Mouse (Mus musculus): ENCODE results near the gene Ccnjl.

Ccnjl gene

DNA sequence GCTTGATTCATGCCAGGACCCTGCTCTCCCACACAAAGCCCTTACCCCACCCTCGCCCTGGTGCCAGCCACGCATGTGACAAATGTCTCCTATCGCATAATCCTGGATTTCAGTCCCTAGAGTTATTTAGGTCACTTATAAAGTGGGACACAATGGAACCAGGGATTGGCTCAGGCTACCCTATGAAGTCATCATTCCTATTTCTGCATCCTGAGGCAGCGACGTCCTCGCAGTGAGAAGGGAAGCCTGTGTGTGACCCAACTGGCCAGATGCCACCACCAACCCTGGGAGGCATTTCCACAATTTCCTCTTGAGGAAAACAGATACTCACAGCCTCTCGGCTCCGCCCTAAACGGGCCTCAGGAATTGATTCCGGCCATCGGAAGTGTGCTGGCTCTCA is 41.0 kb downstream of the Ccnjl start:
- peak; percentile 96 for DNase-seq (ENCODE audit: low read depth)

- peak; percentile 89 for DNase-seq (ENCODE audit: low read depth)
These were observed 46.4 kb downstream of the Ccnjl start for GRCm38 (mm10) chr11:43575061-43575375.

- peak; percentile 59 for DNase-seq (ENCODE audit: low read depth)
These were observed 47.0 kb downstream of the Ccnjl start for GRCm38 (mm10) chr11:43575376-43576151.

DNA sequence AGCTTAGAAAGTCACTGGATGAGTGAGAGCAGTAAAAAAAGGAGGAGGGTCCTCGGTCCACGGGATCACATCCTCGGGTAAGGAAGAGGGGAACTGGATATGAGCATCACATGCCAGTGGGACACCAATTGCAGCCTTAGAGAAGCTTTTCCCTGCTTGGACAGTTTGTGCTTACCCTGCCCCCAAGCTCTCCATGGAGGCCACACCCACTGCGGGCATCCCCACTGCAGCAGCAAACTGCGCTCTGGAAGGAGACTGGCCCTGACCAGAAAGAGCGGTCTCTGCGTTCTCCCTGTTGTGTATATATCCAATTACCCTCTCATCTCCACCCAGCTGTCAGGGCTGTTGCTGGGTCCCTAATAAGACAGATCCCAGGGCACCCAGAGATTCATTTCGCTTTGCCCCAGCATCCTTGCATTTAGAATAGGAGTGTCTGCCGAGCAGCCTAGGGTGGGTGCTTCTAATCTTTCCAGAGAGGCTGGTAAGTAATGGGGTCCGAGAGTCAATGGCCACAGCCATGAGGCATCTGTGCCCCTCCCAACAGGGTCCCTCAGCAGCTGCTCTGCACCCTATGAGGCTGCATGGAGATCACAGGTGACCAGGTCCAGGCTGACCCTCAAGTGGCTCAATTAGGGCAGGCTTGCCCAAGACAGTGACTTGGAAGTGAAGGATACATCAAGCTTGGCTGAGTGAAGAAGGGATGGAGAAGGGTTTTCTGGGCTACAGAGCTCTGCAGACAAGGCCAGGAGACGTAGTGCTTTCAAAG is 49.3 kb downstream of the Ccnjl start:
- DNase-seq (ENCODE audit: low read depth), result no peak

- DNase-seq (ENCODE audit: low read depth), result no peak
These were observed 56.8 kb downstream of the Ccnjl start for GRCm38 (mm10) chr11:43585211-43586005.

- peak; percentile 92 for DNase-seq (ENCODE audit: low read depth)
These were observed 57.9 kb downstream of the Ccnjl start, which contains the start of gene 4933415A04Rik for GRCm38 (mm10) chr11:43586324-43587090. TSS of gene 4933415A04Rik (plus strand) at chr11:43587040.

DNA sequence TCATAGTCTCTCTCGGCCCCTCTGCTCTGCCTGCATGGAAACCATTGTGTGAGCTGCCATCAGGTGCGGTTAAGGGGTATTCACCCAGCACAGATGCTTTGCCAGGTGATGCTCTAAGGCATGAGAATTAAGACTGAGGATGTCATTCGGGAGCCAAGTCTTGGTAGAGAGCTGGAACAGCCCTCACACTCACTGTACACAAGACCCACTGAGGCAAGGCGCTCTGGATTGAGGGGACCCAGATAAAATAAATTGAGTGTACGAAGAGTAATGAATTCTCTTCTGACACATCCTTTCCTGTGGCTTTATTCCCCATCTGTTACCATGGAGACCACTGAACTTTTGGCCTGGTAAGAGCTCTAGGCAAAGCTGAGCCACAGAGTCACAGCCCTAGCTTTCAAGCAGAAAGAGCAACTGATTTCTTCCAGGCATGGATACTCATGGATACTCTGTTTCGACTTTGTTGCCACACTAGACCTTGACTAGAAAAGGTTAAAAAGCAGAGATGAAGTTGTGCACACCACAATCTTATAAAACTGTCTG is 61.0 kb downstream of the Ccnjl start:
- DNase-seq (ENCODE audit: low read depth), result no peak

DNA sequence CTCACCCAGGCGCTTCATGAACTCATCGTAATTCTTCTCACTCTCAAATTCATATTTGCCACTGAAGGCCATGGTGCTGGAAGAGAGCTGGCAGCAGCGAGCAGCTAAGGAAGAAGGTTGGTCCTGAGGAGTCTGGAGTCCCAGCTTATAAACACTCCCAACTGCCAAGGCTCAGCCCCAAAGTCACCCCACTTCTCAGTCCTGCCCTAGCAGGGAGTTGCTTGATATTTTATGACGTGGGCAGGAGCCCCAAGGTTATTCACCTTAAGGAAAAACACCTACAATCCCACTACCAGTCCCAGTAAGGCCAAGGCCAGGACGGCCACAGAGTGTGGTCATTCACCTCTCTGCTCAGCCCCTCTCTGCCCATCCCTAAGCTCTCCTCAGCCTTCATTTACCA is 72.9 kb downstream of the Ccnjl start, which contains the start of gene Fabp6:
Gene Fabp6, minus strand, starts transcription at position 101 of the 400 bp plus-strand sequence.
- DNase-seq (ENCODE audit: low read depth), result no peak

- no peak for DNase-seq (ENCODE audit: low read depth)
These were observed 75.6 kb downstream of the Ccnjl start for GRCm38 (mm10) chr11:43604207-43604606.

- peak; percentile 96 for DNase-seq (ENCODE audit: low read depth)
These were observed 76.3 kb downstream of the Ccnjl start for GRCm38 (mm10) chr11:43604891-43605290.

- no peak for DNase-seq (ENCODE audit: low read depth)
These were observed 77.3 kb downstream of the Ccnjl start for GRCm38 (mm10) chr11:43605859-43606258.

- DNase-seq (ENCODE audit: low read depth), result no peak
These were observed 79.9 kb downstream of the Ccnjl start for GRCm38 (mm10) chr11:43608440-43608839.

GRCm38 (mm10) chr11:43610006-43610661 is 81.5 kb downstream of the Ccnjl start:
- no peak for DNase-seq (ENCODE audit: low read depth)

DNA sequence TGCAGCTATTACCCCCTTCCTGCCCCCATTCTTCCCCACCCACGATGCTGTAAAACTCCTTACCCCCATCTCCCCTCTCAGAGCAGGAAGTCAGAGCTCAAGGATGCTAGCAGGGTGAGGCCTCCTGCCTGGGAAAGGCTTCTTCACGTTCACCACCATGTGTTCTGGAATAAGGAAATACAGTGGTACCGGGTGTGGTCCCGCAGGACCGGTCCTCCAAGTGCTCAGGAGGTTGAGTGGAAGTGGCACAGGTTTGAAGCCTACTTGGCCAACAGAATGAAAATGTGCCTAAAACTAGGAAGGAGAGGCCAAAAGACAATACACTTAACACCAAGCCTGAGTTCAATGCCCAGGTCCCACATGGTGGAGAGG is 82.1 kb downstream of the Ccnjl start:
- DNase-seq (ENCODE audit: low read depth), result no peak

DNA sequence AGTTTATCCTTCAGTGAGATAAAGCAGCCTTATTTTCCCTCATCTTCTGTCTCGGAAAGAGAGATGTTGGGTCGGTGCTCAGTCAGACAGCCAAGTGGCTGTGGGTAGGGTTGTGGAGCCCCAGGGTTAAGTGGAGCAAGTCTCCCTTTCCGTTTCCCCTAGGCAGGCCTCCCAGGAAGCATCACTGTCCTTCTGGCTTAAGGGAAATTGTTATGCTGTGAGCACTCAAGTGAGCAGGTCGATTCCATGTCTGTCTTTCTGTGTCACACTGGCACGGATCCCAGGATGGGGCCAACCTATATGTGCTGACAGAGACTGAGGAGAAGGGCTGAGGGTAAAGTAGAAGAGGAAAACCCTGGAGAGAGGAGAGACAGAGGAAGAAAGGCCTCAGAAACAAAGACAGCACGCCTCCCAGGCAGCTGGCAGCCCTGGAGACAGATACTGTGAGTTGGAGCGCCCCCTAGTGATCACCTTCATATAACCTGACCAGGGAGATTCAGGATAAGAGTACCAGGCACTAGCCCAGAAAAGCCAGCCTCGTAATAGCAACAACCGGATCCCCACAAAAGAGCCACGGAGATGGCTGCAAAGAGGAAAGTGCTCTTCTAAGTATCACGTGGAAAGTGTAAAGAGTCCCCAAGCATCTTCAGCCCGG is 84.4 kb downstream of the Ccnjl start:
- peak; percentile 89 for DNase-seq (ENCODE audit: low read depth)

- no peak for DNase-seq (ENCODE audit: low read depth)
These were observed 89.3 kb downstream of the Ccnjl start for GRCm38 (mm10) chr11:43617924-43618323.

GRCm38 (mm10) chr11:43618403-43618802 is 89.8 kb downstream of the Ccnjl start:
- DNase-seq (ENCODE audit: low read depth), result no peak

DNA sequence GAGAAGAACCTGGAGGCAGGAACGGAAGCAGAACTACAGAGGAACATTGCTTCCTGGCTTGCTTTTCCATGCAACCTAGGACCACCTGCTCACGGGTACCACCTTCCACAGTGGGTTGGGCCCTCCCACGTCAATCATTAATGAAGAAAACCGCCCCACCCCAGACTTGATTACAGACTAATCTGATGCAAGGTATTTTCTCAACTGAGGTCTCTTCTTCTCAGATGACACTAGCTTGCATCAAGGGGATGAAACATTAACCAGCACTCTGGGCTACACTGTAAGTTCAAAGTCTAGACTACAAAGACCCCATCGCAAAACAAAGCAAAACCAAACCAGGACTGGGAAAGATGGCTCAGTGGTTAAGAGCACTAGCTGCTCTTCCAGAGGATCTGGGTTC is 93.2 kb downstream of the Ccnjl start:
- DNase-seq (ENCODE audit: low read depth), result no peak

DNA sequence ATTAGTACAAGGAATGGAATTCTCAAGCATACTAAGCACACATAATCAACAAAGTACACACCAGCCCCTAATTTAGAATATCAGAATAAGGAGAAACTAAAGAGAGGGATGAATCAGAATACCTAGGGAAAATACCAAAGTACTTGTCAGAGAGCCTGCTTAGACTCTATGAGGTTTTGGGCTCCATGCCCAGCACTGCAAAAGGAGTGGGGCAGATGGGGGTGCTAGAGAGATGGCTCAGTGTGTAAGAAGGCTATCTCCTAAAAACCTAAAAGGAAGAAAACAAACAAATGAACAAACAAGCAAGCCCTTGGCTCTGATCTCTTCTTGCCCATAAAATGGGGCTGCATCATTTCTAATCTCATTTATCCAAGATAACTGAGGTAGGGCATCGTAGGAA is 95.8 kb downstream of the Ccnjl start:
- DNase-seq (ENCODE audit: low read depth), result no peak

- no peak for DNase-seq (ENCODE audit: low read depth)
These were observed 97.8 kb downstream of the Ccnjl start for GRCm38 (mm10) chr11:43626300-43626926.

All from 416B (cell line).